Mouse (Mus musculus): ENCODE measurements around the gene Igfbp5.

The Igfbp5 gene

DNA sequence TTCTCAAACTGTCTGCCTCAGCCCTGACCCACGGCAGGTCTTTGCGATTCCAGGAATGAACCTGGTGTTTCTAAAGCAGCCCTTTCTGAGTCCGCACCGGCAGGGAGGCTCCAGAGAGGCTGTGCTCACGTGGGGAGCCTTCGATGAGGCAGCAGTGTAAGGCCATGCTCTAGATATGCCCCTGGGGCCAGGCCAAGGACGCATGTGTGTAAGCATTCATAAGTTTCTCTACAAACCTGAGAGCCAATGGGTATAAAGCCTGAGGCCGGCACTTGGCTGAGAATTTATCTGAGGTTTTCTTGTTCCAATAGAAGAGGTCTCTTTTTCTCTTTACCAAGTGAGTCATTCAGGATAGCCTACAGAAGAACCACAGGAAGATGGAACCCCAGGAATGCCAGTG lies 35.3 kb downstream of the Igfbp5 start:
- DNase-seq, result no peak

DNA sequence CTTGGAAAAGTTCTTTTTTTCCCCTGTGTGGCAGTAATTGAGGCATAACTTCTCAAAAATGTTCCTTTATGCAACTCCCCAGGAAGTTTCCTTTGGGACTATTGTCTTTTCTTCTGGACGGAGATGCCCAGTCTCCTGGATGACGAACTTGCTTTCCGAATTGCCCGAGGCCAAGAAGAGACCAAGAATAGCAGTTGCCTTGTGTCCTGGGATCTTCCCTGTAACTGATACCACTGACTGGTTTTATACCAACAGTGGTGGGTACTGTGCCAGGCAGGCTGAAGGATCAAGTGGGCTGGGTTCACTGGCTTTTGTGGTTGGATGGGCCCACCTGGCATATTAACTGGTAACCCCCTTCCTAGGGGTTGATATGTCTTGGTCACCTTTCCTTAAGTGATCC lies 41.1 kb downstream of the Igfbp5 start:
- no peak for DNase-seq

DNA sequence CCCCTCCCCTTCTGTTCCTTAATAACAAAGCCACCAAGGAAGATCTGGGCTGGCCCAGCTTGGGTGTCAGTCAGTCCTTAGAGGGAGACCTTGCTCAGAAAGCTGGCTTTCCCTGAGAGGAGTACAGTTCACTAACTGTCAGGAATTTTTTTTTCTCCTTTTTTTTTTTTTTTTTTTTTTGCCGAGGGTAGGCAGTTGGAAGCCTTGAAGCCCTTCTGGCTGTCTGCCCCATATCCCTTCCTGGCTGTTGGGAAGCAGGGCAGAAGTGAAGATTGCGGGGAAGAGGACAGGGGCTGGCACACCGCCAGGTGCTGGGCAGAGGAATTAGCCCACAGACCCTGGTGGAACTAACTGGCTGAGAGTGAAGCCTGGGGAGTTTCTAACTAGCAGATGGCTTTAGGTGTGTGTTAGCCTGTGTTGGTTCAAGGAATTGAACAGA lies 42.0 kb downstream of the Igfbp5 start:
- DNase-seq, result peak; percentile 62

DNA sequence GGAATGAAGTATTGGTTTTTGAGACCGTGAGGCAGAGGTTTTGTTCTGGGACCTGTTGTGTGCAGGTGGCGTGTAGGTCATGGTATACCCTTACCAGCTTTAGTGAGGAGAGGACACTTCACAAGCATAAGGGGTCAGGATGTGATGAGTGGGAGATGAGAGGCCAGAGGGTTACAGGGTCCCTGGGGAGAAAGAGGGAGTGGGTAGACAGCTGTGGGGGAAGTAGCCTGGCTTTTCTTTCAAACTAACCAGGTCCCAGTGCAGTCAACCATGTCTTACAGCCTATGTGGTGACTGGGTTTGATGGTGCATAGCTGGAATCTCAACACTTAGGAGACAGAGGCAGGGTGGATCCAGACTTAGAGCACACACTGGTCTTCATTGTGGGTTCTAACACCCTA lies 44.2 kb downstream of the Igfbp5 start:
- DNase-seq, result no peak

DNA sequence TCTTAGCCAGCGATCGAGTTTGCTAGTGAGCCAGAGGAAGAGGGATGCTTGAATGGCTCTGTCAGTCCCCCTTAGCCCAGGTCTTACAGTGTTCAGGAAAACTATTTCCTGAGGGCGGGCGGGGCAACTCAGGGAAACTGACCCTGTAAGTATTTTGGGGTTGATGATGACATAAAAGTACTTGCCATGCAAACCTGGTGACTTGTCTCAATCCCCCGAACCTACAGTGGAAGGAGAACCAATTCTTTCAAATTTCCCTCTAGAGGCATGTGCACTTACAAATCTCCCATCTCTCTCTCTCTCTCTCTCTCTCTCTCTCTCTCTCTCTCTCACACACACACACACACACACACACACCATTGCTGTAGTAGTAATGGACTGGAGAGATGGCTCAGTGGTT lies 45.8 kb downstream of the Igfbp5 start:
- no peak for DNase-seq

DNA sequence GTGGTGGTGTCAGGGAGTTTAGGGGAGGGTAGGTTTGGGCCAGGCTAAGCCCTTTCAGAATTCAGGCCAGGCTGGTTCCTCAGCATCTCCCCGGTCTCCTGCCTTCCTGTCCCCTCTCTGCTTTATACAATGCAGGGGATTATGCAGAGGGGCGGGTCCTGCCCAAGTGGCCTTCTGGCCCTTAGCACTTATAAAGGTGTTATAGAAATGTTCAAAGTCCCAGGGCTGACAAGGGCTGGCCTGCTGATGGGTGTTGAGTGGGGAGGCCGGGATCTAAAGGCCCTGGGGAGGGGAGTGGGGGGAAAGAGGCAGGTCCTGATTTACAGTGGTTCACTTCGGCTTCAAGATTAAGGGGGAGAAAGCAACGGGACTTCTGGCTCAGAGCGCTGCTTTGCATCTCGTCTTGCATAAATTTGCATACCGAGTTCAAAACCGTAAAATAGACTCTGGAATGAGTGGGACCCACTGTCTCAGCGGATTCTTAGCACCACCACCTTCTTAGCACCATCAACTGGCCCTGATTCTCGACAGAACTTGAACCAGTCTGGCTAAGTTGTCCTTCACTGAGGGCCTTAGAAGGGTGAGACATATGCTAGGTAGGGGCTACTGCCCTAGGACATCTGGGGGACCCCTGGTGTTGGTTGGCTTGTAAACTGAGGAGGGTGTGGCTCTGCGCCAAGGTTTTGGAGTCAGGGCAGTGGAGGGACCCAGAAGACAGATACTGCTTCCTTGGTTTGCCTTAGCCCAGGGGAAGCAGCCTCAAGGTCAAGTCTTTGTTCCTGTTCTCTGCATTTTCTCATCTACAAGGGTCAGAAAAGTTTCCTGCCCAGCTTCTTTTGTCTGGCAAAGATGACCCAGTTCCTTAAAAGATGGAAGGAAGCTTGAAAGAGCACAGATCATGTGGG lies 47.0 kb downstream of the Igfbp5 start:
- DNase-seq, result no peak

DNA sequence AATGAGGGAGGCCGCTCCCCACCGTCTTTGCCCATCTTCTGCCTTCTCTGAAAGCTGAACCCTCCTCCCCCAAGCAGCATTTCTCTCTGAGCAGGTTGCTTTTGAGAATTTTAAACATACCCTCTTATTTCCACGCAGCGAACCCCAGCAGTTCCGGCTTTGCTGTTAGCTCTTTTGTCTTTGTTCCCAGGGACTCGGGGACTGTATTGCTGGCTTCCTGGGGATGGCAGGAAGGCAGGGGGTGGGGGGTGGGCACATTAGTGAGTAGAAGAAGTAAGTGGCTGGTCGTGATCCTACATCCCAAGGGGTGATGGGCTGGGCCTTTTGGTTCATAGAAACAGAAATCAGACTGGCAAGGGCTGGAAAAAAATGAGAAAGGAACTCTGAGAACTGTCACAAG lies 47.8 kb downstream of the Igfbp5 start:
- DNase-seq, result no peak

DNA sequence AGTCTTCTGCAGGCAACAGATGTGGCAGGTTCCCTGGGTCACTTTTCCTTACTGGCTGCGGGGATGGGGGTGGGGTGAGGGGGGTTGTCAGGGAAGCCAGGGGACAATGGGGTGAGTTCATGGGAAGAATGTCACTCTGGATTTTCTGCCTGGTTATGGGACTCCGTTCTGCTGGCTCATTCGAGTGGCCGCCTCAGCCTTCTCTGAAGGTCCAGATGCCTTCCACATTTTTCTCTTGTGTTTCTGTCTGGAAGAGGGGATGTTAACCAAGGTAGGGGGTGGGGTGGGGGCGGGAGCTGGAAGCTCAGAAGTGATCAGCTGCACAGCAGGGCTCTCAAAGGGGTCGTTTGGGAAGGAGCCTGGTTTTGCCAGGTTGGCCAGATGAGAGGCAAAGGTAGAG lies 48.2 kb downstream of the Igfbp5 start:
- no peak for DNase-seq

DNA sequence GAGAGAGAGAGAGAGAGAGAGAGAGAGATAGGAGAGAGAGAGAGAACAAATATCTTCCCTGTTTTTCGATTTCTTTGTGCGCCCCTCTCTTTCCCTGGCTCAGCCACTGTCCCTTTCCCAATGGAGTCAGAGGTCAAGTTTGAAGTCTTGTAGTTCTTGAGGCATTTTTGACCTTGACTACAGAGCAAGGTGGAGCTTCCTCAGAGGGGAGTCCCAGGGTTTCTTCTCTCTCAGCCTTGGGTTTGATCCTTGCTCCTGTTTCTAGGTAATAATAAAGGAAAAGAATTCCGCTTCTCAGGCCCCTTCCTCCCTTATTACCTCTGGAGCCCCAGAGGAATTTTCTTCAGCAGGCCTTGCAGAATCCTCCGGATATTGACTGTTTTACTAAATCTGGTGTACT lies 48.8 kb downstream of the Igfbp5 start:
- DNase-seq, result no peak

DNA sequence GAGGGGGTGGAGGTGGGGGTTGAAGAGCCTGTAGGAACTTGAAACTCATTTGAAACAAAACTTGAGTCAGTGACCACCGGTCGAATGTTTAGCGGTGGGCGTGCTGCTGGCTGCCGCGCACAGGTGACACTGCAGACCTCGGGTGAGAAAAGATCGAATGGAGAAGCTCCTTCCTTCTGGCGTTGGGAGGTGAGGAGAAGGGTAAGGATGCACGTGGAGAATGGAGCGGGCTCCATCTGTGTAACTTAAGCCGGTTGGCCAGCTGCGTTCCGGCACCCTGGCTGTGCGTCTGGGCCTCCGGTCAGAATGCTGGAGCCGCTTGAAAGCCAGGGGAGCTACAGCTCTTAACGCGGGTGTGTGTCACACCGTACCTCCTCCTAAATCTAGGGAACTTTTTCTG lies 49.4 kb downstream of the Igfbp5 start:
- DNase-seq, result no peak

DNA sequence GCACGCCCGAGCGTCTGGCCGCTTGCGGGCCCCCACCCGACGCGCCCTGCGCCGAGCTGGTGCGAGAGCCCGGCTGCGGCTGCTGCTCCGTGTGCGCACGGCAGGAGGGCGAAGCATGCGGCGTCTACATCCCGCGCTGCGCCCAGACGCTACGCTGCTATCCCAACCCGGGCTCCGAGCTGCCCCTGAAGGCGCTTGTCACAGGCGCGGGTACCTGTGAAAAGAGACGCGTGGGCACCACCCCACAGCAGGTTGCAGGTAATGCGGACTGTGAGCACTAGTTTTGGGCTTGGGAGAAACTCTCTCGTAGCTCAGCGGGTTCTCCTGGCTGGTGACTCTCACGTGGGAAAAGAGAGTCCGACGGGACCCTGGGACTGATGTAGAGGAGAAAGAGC lies 50.0 kb downstream of the Igfbp5 start:
- no peak for DNase-seq

DNA sequence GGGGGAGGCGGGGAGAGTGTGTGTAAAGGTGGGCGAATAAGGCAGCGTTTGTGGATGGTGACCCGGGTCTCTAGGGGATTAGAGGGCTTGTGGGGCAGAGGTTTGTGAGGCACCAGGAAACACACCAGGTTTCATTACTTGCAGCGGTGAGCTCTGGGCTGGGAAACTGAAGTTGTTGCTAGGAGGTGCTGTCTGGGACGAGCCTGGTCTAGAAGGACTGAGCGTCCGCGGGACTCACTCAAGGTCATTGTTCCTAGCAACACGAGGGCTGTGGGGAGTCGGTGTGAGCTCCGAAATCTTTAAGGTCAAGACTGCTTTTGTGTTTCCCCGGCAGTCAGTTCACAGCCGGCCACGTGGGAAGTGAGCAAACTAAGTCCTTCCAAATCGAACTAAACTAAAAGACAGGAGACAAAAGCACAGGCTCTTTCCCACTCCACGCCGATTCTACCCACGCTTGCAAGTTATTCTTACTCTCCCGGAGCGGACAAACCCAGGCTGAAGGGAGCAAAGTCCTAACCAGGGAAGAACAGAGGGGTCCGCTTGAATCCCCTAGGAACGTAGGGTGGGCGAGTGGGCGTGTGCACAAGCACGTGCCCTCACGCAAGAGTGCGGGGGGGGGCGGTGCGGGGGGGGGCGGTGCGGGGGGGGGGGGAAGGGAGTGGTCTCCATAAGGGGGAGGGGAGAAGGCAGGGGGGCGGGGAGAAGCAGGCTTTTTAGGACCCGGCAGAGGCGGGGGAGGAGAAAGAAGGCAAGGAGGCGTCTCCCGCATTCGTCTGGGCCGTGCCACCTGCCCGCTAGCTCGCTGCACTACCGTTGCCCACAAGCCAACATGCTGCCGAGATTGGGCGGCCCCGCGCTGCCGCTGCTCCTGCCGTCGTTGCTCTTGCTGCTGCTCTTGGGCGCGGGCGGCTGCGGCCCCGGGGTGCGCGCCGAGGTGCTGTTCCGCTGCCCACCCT lies 50.7 kb downstream of the Igfbp5 start, which contains the start of gene Igfbp2:
Igfbp2 (plus strand) TSS at position 753 of the 956 bp plus-strand sequence.
- DNase-seq, result peak; percentile 50

DNA sequence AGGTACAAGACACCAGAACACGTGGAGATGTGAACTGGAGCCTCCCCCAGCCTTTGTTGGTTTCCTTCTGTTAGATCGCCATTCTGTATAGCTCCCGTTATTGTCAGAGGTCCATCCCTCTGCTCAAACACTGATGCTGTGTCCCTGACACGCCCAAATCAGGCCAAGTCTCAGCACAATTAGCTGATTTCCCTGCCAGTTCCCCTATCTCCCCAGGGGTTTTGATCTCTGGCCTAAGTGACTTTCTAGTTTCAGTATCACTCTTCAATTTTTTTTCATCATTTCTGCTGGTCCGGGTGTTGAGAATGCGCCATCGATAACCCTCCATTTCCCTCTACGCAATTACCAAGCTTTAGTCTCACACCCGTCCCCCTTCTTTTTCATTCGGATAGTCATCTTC lies 51.8 kb downstream of the Igfbp5 start:
- DNase-seq, result no peak

DNA sequence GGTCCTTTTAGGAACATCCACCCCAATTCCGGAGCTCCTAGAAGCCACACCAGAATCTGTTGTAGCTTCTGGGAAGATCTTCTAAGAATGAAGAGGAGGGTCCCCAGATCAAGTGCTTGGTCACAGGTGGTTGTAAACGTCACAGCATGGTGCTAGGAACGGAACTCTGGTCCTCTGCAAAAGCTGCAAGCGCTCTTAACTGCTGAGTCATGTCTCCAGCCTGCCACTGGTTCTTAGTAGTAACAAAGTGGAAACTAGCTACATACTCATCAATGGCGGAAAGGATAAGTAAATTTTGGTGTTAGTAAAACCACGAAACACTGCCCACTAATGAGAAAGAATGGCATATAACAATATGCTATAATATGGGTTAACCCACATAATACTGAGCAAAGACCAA lies 54.7 kb downstream of the Igfbp5 start:
- DNase-seq, result no peak

DNA sequence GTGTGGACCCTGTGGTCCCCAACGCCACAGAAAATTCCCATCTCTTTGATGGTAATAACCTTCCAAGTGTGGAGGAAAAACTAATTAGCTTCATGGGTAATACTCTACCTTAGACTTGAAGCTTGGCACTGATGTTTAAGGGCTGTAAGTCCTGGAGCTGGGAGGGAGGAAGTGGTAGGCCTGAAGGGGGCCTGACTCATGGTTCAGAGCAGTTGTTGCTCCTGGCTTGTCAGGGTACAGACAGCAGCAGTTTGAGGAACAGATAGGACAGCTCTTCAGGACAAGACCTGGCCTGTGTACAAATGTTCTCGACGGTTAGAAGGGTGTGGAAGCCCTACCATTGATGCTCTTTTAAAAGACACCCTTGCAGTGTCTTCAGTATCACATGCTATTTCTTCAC lies 59.1 kb downstream of the Igfbp5 start:
- no peak for DNase-seq

DNA sequence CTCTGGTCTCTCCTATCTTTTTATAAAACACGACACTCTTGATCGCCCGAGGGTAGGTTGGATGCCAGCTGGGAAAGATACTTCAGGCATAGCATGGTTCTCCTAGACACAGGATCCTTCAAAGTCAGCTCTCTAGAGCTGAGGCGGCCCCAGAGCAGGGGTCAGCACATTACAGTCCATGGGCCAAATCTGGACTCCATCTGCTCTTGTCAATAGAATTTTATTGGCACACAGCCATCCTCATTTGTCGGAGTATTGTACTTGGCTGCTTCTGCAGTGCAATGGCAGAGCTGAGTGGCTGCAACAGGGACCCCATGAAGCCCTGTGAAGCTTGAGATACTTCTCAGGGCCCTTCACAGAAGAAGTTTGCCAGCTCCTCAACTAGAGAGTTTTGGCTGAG lies 59.5 kb downstream of the Igfbp5 start:
- no peak for DNase-seq

DNA sequence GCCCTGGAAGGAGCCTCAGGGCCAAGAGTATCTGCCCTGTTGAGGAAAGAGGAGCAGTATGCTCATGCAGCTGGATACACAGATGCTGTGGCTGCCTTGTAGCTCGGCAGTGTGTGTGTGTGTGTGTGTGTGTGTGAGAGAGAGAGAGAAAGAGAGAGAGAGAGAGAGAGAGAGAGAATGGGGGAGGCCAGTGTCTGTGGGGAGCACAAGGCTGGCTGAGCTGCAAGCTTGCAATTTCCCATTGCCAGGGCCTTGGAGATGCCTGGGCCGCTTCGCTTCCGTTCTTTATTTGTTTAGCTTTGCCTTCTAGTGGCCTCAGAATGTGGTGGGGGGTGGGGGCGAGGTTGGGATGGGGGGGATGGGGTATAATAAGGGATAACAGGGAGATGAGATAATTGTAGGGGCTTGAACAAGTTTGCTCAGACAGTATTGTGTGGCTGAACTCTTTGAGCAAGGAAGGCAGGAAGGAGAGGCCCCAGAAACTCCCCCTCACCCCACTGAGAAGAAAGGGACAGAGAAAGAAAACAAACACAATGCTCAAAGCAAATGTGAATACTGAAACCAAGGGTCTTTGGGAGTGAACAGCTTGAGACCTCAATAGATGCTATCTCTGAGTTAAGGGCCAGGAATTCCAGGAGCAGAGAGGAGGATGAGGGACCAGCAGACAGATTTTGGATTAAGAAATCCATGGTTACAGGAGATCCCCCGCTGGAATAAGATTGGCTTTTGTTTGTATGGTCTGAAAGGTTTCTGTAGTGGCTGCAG lies 60.9 kb downstream of the Igfbp5 start:
- DNase-seq, result no peak

DNA sequence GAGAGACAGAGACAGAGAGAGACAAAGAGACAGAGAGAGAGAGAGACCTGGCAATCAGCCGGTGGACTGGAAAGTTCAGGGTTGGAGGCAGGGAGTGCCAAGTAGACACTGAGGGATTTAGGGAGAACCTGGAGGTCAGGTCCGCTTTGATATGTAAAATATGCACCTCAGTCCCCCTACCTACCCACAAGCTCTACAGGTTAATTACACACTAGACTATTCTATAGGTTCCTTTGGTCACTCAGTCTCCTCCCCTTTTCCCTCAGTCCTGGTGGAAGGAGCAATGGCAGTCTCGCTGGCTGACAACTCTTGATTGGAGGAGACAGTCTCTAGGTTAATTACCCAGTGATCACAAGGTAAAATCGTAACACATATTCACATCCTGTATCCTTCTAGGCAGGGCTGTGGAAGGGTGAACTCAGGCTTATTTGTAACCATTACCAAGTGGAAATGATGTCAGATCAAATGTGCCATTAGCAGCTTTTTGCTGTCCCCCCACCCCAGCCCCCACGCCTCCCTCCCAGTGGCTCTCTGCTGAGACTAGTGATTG lies 61.5 kb downstream of the Igfbp5 start:
- DNase-seq, result no peak

DNA sequence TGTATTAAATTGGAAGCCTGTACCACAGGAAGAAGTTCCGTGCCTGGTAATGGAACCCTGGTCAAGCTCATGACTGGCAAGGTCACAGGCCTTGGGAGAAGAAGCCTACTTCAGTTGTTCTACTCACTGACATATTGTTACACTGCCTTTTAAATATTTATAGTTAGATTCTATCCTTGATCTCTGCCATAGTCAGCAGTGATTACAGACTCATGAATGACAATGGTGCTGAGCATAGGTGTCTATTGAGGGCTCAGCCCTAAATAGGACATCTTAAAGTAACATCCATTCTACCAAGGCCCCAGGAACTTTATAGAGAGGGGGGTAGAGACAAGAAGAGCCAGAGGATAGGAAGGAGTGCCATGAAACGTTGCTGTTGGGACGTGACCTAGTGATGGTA lies 63.6 kb downstream of the Igfbp5 start:
- DNase-seq, result no peak

DNA sequence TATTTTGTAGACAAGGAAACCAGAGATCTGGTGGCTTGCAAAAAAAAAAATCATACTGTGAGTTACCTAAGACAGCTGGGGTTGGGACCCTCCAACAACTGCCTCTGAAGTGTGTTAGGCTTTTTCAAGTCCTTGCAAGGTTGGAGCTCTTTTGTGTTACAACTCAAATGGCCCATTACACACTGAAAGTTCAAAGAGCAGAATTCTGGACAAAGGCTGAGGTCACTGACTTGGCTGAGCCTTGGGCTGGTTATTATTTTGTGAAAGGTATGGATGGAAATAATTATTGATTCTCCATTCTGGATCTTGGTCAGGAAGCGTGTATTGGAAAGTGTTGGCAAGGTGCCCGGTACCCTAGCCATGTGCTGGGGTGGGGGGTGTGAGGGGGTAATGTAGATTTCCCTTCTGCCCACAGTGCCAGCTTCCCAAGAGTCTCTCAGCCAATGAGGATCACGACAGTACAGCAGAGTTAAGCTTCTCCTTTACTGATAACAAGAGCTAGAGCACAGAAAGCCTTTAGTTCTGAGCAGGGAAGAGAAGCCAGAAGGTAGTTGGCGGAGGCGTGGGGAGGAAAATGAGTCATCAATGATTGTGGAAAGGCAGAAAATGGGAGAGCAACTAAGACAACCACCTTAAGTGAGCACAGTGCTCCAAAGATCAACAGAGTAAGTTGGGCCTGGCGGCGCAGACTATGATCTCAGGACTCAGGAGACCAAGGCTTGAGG lies 64.6 kb downstream of the Igfbp5 start:
- no peak for DNase-seq

DNA sequence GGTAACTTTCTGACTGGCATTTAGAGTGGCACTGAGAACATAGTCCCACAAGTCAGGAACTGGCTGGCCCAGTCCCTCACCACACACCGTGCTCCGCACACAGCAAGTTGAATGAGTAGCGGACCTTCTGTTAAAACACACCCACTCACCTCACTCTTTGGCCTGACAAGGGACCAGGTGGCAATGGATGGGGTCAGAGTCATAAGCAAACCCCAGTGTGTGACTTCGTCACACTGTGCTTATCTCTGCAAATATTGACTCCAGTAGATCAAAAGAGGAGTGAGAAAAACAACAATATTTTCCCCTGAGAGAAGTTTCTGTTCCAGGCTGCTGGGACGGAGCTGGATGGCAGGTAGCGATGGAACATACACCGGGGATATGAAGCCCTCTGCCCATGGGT lies 65.4 kb downstream of the Igfbp5 start:
- no peak for DNase-seq

Data from kidney, postnatal 14 days (tissue).